Mouse (Mus musculus) monocyte, adult 2 months (primary cell): ENCODE results near the gene Actr3.

Experiments used
- DNase-seq, 2 experiments: peaks; one replicate each; pipeline ENCODE4 v3.0.0; 2022; ENCODE audit warnings: low spot score in 2 of 2, low read depth in 1 of 2

The Actr3 gene

DNA sequence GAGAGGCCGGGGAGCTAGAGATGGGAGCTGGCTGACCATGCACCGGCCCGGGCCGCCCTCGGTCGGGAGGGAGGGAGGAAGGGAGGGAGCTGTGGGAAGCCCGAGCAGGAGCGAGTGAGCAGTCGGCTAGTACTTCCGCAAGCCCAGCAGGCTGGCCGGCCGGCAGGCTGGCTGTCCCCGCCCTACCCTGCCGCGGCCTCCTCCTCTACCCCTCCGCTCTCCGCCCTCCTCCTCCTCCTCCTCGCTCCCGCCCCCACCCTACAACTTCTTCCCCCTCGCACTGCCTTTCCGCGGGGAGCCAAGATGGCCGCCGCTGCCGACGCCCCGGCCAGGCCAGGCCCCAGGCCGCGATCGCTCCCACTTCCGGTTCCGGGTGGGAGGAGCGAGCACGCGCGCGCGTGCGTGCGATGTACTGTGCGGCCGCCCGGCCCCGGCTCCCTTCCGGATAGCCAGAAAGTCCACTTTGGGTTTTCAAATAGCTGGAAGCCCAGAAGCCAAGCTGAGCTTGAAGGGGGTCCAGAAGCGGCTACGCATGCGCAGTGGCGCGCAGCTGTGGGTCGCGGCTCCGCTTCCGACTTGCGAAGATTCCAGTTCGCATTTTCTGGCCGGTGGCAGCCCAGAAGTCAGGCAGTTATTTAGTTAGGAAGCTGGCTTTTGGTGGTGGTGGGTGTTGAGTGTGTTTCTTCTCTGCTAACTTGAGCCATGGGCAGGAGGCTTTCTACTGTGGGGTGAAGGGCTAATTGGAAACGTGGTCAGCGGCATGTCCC is at the start of gene Actr3:
Gene Actr3 (minus strand): TSS at position 359 of the 767 bp plus-strand sequence.
- DNase-seq = peak; percentile 99

DNA sequence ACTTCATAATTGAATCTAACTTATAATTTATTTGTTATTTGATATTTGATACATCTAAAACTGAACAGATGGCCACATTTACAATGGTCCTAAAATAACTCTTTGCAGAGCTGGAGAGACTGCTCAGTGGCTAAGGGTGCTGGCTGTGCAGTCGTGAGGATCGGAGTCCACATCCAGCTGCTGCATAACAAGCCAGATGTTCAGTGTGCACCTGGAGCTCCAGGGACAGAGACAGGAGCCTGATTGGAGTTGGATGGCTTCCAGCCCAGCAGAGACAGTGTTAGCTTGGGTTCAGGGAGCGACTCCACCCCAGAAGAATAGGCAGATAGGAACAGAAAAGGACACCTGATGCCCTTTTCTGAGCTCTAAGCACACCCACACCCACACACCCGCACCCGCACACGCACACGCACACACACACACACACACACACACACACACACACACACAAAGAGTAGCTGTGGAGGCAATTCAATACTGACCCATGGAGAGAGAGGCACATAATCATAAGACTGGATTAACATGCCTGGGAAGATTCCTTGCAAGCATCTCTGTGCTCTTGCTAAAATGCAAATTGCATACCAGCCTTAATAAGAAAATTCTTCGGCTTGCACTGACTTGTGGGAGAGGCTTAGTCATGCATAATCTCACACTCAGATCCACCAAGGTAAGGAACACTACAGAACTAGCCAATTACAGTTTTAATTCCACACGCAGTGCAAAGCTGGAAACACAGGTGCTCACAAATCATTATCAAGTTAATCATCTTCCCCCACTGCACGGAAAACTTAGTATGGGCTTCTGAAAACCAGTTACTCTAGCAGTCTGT is 47.1 kb upstream of the Actr3 start:
- DNase-seq = no peak

DNA sequence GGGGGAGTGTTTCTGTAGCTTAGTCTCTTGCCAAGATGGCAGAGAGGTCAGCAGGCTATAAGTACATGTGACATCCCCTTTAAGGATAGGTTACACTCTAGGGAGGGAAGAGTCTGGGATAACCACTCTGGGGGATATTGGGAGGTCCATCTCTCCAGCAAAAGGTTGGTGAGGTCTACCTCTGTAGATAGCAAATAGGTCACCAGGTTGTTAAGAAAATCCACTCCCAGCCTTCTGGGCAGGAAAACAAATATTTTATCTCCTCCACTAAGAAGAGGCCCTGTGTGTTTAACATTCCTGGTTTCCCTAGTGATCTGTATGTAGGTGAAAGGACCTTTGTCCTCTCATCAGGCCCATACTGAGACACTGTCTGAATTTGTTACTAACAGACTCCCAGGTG is 46.3 kb upstream of the Actr3 start:
- no peak for DNase-seq

DNA sequence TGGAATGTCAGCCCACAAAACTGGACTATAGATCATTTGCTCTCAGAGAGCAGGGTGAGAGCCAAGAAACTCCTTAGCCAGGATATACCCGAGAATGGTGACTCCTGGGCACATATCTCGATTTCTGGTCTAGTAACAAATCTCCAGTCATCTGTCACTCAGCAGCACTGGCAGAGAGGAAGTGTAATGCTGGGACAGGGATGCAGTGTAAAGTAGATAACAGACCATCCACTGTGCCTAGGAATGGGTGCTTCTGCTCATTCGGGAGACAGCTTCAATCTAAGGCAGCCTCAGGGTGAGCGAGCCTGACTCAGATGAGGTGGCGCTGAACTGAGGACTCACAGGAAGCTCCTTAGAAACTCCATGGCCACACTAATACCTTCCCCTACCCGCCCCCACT is 43.1 kb upstream of the Actr3 start:
- DNase-seq = no peak

DNA sequence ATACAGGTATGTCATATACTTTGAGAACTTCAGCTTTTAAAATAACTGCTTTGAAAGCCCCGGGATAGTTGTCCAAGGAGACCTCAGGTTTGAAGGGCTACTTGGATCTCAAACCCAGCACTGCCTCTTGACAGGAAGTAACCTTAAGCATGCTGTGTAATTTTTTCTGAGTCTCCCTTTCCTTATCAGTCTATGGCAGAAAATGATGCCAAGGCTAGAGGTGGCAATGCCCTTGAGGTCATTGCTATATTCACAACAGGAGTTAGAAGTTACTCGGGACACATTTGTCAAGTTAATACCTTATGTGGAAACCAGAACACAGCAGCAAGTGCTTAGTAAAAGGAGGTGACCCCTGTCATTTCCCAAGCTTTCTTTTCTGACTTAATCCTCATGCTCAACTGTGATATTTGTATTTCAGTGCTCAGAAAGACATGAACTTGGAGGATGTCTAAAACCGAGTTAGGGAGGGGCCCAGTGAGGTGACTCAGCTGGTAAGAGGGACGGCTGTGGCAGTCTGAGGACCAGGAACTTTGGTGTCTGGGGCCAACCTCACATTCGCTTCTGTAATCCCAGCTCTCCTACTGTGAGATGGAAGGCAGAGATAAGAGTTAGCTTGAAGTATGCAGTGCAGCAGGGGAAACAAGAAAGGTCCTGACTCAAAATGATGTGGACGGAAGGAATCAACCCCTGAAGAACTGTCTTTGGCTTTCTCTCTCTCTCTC is 40.6 kb upstream of the Actr3 start:
- no peak for DNase-seq

DNA sequence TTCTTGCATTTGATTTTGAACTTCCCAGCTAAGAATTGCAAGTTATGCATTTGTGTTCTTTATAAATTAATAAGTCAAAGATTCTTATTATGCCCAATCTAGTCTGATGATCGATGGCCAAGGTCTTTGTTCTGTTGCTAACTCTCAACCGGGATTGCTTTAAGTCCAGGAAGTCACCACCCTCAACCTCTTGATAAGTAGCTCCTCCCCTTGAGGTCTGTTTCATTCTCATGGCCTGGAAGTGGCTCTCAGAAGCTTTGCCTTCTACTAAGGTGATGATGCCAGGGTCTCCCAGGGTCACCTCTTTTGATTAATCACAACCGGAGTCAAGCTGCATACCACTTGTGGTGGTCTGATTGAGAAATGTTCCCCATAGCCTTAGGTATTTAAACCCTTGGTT is 38.3 kb upstream of the Actr3 start:
- DNase-seq = no peak

DNA sequence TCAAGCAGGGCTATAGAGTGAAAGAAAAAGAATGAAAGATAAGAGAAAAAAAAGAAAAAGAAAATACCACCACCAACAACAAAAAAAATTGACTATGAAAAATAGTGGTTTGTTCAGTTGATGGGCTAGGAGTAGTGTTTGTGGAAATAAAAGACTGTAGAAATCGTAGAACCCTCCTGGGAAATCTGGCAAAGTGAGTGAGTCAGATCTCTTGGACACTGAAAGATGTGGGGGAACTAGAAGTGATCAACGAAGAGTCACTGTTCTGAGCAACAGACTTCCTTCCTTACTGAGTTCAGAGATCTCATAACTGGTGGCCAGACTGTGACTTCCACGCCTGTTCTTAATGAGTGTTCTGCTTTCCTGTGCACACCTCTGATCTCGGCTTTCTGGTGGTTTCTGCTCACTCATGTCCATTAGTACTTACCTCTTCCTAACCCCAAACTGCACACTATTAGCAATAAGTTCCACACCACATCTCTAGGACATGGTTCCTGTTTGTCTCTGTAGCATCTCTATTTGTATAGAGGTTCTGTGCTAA is 37.7 kb upstream of the Actr3 start:
- peak in 1 of 2 experiments; percentile 25 for DNase-seq

DNA sequence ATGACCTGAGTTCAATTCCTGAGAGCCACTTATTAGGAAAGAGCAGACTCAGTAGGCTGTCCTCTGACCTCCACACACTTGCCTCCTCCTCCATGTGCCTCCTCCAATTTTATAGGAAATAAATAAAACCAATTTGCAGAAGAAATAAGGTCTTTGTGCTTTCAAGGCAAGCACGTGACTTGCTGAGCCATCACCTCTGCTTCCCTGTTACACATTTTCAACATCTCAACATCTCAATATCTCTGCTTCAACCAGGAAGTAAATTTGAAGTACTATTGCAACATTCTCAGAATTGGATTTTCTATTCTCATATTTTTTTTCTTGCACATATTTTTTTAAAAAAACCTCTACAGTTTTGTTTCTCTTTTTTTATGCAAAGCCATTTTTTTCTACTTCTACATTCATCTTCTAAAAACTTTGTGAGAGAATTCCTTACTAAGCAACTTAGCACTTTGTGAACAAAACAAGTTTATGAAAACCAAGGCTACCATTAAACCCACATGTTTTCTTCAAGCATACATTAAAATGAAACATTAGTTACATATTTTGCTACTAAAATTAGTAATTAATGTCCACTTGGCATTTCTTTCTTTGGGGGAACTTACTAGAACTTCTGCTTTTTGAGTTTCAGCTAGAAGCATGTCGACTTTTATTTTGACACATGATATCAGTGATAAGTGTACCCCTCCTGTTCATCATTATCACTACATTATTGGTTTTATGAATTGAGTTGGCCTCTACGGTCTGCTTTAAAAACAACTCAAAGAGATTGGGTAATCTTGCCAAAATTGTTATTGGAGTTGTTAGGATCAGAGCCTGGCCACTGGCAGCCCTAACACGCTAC is 35.5 kb upstream of the Actr3 start:
- DNase-seq = no peak

DNA sequence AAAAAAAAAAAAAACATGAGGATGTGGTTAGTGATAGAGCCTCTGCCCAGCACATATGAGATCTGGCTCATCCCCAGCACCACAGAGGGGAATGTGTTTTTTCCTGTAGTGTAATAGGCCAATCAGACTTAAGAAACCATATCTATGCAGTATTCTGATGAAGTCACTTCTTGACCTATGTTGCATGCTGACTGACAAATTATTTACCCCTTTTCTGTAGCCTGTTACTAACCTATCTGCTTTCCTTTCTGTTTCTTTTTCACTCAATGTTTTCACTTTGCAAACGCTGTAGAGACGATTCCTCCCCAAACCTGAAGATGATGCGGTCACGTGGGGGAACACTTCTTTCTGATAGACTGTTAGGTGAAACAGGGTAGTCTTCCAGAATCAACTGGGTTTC is 32.4 kb upstream of the Actr3 start:
- DNase-seq = no peak

DNA sequence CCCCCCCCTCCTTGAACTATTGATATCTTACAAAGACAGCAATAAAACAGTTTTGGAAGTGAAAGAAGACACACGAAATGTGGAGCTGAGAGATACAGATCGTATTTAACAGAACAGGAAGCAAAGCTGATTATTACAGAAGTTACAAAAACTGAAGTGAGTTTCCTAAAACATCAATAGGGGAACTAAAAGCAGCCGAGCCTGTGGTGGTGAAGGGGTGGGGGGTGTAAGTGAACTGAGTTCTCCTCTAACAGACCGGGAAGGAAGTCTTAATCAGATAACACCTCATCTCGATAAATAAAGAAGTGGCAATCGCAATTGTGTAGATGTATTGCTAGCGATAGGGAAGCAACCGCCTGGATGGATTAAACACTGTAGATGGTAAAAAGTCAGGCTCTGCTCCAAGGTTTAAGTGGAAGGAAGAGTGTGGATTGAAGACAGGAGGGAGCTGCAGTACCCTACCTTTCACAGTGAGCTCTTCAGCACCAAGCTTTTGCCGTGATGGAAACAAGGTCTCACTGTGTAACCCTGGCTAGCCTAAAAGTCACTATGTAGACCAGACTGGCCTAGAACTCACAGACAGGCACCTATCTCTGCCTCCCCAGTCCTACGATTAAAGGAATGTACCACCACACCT is 31.2 kb upstream of the Actr3 start:
- peak; percentile 50 to 55 for DNase-seq

DNA sequence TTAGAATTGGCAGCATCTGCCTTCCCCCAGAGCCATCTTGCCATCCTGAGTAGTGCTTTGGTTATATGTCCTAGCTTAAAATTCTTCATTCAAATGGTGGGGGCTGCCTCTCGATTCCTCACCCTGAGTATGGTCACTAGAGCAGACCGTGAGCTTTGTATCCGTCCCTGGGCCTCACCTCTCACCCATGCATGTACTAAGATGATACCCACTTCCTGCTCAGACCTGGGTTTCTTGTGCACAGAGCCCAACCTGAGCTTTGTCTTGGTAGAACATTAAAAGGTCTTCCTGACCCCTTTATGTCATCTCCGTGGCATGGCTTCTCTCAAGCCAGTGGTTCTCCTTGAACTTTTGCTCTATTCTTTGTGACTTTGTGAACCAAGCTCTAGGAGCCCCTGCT is 28.5 kb upstream of the Actr3 start:
- DNase-seq = no peak

DNA sequence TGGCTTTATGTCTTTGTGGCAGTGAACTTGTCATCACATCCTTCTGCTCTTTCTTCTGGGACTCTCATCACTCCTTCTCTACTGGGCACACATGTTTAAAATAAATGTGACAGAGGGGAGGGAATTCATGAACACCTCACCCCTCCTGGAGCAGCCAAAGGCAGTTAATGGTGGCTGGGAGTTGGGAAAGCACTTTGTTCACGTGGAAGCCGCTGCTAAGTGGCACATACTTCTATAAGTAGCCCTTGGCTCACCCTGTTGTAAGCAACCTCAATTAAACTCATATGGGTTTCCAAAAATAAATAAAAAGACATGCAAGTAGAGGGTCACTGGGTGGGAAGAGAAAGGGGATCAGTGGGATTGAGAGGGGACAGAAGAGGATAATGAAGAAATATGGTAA is 27.8 kb upstream of the Actr3 start:
- no peak for DNase-seq

DNA sequence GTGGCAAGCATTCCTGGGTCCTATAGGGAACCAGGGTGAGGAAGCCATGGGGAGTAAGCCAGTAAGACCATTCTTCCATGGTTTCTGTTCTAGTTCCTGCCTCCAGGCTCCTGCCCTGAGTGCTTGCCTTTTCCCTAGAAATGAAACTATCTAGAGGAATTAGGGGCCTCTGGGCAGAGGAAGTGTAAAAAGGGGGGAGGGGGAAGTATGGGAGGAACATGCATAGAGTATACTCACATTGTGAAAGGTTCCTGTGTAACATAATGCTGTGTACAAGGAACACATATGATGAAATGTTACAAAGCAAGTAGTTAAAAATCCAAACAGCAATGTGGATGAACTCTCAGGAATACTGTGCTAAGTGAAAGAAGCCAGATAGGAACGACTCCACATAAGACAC is 27.4 kb upstream of the Actr3 start:
- DNase-seq = no peak

DNA sequence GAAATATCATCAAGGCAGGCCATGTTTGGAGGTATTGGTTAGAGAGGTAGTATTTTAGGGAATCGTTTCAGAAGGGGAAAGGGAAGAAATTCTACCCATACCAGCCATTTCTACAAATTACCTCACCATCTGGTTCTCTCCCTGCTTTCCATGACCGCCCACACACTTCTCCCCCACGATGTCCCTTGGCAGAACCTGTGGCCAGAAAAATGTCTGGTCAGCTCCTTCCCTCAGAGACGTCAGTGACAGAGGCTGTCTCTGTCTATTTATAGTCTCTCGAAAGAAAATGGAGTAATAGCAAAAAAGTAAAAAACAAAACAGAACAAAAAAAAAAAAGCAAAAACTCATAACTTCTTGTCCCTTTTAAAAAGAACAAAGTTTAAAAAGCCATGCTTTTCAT is 23.0 kb upstream of the Actr3 start:
- no peak for DNase-seq

DNA sequence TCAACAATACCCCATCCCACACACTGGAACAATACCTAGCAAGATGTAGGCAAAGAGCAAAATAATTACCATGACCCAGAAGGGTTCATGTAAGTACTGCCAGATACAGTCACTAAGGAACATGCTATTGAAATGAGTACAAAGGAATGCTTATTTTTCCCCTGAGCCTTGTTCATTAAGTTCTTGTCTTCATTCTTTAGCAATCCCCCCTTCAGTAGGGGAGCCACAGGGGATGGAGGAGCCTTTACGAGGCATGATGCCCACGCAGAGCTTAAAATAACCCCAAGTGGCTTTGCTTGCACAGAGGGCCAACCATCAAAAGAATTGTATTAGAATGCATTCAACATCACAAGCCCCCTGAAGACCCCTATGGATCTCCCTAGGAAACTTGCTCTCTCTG is 19.6 kb upstream of the Actr3 start:
- DNase-seq = no peak

DNA sequence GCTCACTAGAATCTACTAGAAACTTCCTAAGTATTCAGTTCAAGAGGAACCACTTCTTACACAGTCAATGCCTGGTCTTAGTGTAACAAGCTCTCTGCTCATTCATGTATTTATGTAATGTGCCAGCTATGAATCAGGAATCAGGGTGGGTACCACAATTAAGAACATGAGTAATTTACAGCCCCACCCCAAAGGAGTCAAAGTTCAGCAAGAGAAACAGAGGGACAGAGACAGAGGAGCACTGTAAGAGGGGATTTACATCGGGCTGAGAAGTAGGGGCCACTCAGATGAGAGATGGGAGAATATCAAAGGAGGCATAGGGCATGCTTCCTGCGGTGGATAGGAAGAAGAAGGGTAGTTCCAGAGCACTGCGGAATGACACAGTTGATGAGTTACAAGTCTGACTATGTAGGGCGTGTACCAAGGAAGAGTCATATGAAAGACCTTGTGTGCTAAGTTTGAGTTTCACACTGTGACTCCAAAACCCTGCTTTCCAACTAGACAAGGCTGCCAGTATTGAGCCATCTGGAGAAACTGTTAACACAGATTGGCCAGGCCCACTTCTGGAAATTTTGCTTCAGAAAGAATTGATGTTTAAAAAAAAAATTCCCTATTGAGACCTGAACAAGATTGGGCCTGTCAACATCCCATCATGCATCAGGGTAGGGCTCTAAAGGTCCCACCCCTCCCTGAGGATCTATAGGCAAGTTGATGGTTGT is 14.9 kb upstream of the Actr3 start:
- DNase-seq = no peak

DNA sequence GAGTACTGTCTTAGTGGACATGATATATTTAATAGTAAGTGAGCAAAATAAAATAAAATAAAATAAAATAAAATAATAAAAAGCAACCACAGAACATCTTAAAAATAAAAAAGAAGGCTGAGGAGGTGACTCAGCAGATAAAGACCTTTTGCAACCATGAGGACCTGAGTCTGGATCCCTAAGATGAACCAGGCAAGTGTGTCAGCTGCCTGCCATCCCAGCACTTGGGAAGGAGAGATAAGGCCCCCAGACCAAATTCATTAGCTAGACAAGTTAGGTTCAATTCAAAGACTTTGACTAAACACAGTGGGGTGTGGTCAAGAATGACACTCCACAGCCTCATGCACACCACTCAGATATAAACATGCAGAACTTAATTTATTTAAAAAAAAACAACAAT is 12.4 kb upstream of the Actr3 start:
- no peak for DNase-seq

DNA sequence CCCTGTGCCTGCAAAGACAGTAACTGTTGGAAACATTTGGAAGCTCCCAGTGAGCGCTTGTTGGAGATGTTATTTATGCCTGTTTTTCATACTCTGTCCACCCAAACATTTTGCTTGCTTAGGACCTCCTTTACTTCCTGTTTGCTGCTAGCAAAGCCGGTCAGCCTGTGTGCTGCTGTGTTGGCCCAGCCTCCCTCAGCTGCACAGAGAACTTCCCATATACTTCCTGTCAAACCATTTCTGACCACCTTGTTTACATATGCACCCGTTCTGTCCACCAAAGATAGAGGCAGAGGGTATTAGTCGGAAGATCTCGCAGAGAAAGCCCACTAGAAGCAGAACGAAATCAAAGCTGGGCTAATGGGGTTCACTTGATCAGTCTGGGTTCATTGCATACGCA is 6.2 kb upstream of the Actr3 start:
- DNase-seq = peak in 1 of 2 experiments; percentile 24

DNA sequence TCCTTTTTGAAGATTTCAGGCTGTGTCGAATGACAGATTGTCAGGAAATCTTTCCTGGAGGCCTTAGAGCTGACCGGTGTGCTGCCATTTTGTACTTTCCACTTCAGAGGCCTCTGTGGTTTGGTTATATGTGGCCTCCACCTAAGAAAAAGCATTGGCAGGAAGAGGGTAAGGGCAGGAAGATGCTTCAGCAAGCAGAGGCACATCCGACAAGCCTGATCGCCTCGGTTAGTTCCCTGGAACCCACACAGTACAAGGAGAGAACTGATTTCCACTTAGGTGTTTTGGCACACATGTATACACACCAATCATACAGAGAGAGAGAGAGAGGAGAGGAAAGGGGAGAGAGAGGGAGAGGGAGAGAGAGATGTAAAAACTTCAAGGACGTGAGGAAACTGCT is 5.7 kb upstream of the Actr3 start:
- DNase-seq = no peak

DNA sequence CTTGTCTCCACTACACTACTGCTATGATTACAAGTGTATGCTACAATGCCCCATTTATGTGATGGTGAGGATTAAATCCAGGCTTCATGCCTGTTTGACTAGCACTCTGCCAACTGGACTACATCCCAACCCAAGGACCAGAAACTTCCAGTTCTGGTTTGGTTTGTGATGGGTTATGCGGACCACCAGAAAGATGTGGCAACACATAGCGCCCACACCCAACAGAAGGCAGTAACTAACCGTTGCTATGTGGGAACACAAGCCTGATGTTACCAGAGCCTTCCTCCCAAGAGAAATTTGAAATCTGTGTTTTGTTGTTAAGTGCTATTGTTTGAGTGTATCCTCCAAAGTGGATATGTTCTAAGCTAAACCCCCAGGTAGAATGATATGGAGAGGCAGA is 4.0 kb upstream of the Actr3 start:
- no peak for DNase-seq
